Mouse (Mus musculus) heart, embryonic 16.5 days (tissue): ENCODE measurements at regions not wholly inside any gene's neighbourhood (a gene's known extent, or its start where the extent isn't known, plus 50 kb on each side); places are given as distances from the start of the nearest gene placed in this dataset.

Experiments used
- ATAC-seq: fragments of 200-750 bp; cut with Nextera tagmentation; replicated peaks from 2 replicates; pipeline ENCODE4 v1.8.0; 2017; ENCODE audit warnings: moderate number of reproducible peaks; ENCODE audit not compliant: insufficient read depth, low FRiP score; ENCODE audit errors: extremely low read depth
- H3K27ac ChIP-seq: fragments of 300-500 bp; sonication (generic); 2 replicates; pipeline ENCODE4 v1.5.1; 2014; ENCODE audit warnings: mild to moderate bottlenecking, low read length, control low read depth, moderate library complexity
- H3K27me3 ChIP-seq: fragments of 300-500 bp; sonication (generic); 2 replicates; pipeline ENCODE4 v1.6.1; 2014; ENCODE audit warnings: low read length, mixed read lengths; ENCODE audit not compliant: control insufficient read depth, insufficient read depth
- H3K36me3 ChIP-seq: fragments of 300-500 bp; sonication (generic); 2 replicates; pipeline ENCODE4 v1.6.1; 2014; ENCODE audit not compliant: control insufficient read depth, insufficient read depth
- H3K4me1 ChIP-seq: fragments of 300-500 bp; sonication (generic); 2 replicates; pipeline ENCODE4 v1.6.1; 2014; ENCODE audit warnings: low read length, mixed read lengths; ENCODE audit not compliant: control insufficient read depth, insufficient read depth
- H3K4me2 ChIP-seq: fragments of 300-500 bp; sonication (generic); 2 replicates; pipeline ENCODE4 v1.6.1; 2014; ENCODE audit warnings: low read depth, mild to moderate bottlenecking, control low read depth, low read length
- H3K4me3 ChIP-seq: fragments of 300-500 bp; sonication (generic); 2 replicates; pipeline ENCODE4 v1.5.1; 2014; ENCODE audit warnings: mild to moderate bottlenecking, control low read depth, low read length
- H3K9ac ChIP-seq: fragments of 300-500 bp; sonication (generic); 2 replicates; pipeline ENCODE4 v1.6.1; 2014; ENCODE audit warnings: low read length, control low read depth
- H3K9me3 ChIP-seq: fragments of 300-500 bp; sonication (generic); replicated peaks from 2 replicates; pipeline ENCODE4 v1.6.1; 2016; ENCODE audit warnings: low read length; ENCODE audit not compliant: control insufficient read depth
- WGBS: fragments of 180-500 bp; shearing (Covaris S2); extraction: QIAGEN DNeasy Blood & Tissue Kit; methylation state at CpG from one replicate; pipeline ENCODE4 v1.1.7; 2014; 5-methylcytosine and 5-hydroxymethylcytosine counted together

- H3K9ac ChIP-seq, result no peak overlapping the region
- no peaks in the 10 kb centered on the region for H3K4me1 ChIP-seq
- no peaks in the 10 kb centered on the region for H3K27me3 ChIP-seq
- no peak for ATAC-seq
- H3K4me2 ChIP-seq, result no peak overlapping the region
- no peaks in the 10 kb centered on the region for H3K36me3 ChIP-seq
- H3K9me3 ChIP-seq, result no peaks in the 10 kb centered on the region
- no peak overlapping the region for H3K4me3 ChIP-seq
- no peak overlapping the region for H3K27ac ChIP-seq
- WGBS, result 78% methylated on average over 1 of the region's 1 CpGs
These were observed 415.4 kb downstream of the Mtx2 start for GRCm38 (mm10) chr2:75240976-75241375.

GRCm38 (mm10) chr2:75244311-75245033 lies 414.6 kb upstream of the Hnrnpa3 start:
- Histone ChIP-seq H3K9ac (no peak overlapping the region), H3K4me1 (no peaks in the 10 kb centered on the region), H3K27me3 (no peaks in the 10 kb centered on the region), H3K36me3 (no peaks in the 10 kb centered on the region), H3K4me2 (peak overlapping the region; percentile 31), H3K27ac (peak overlapping the region; percentile 7; the same call in 1 of the 2 replicates), H3K9me3 (no peaks in the 10 kb centered on the region), H3K4me3 (no peak overlapping the region)
- 0 out of 2 replicates have a peak, but pooled peaks have one; percentile 41 for ATAC-seq
- 52% methylated on average over 17 of the region's 17 CpGs for WGBS

GRCm38 (mm10) chr2:75245256-75245655 lies 413.8 kb upstream of the Hnrnpa3 start:
- WGBS, result 83% methylated on average over 6 of the region's 6 CpGs
- Histone ChIP-seq H3K27me3 (no peaks in the 10 kb centered on the region), H3K4me1 (no peaks in the 10 kb centered on the region), H3K4me2 (no peak overlapping the region), H3K9me3 (no peaks in the 10 kb centered on the region), H3K27ac (no peak overlapping the region), H3K36me3 (no peaks in the 10 kb centered on the region), H3K9ac (no peak overlapping the region), H3K4me3 (no peak overlapping the region)
- no peak for ATAC-seq

- H3K36me3 ChIP-seq, result no peaks in the 10 kb centered on the region
- no peak for ATAC-seq
- H3K4me2 ChIP-seq, result no peak overlapping the region
- H3K9ac ChIP-seq, result no peak overlapping the region
- H3K4me1 ChIP-seq, result no peaks in the 10 kb centered on the region
- H3K27ac ChIP-seq, result no peak overlapping the region
- WGBS, result 70% methylated on average over 5 of the region's 5 CpGs
- no peak overlapping the region for H3K4me3 ChIP-seq
- no peaks in the 10 kb centered on the region for H3K9me3 ChIP-seq
- no peaks in the 10 kb centered on the region for H3K27me3 ChIP-seq
These were observed 413.4 kb upstream of the Hnrnpa3 start for GRCm38 (mm10) chr2:75245662-75246061.

- Histone ChIP-seq H3K4me1 (no peaks in the 10 kb centered on the region), H3K27ac (no peak overlapping the region), H3K9me3 (no peaks in the 10 kb centered on the region), H3K27me3 (no peaks in the 10 kb centered on the region), H3K4me3 (no peak overlapping the region), H3K9ac (no peak overlapping the region), H3K4me2 (peak overlapping the region; percentile 40), H3K36me3 (no peaks in the 10 kb centered on the region)
- 31% methylated on average over 12 of the region's 12 CpGs for WGBS
- peak; percentile 63 for ATAC-seq
These were observed 412.8 kb upstream of the Hnrnpa3 start for GRCm38 (mm10) chr2:75246082-75246743.

GRCm38 (mm10) chr2:75248251-75248650 lies 410.8 kb upstream of the Hnrnpa3 start:
- H3K36me3 ChIP-seq, result no peaks in the 10 kb centered on the region
- 47% methylated on average over 5 of the region's 5 CpGs for WGBS
- H3K27me3 ChIP-seq, result no peaks in the 10 kb centered on the region
- no peak overlapping the region for H3K9ac ChIP-seq
- no peaks in the 10 kb centered on the region for H3K4me1 ChIP-seq
- H3K9me3 ChIP-seq, result no peaks in the 10 kb centered on the region
- no peak overlapping the region for H3K4me3 ChIP-seq
- ATAC-seq, result no peak
- no peak overlapping the region for H3K4me2 ChIP-seq
- H3K27ac ChIP-seq, result no peak overlapping the region

- no peaks in the 10 kb centered on the region for H3K9me3 ChIP-seq
- H3K27ac ChIP-seq, result no peak overlapping the region
- no peaks in the 10 kb centered on the region for H3K4me1 ChIP-seq
- no peak overlapping the region for H3K4me3 ChIP-seq
- no peak overlapping the region for H3K4me2 ChIP-seq
- no peak for ATAC-seq
- 87% methylated on average over 1 of the region's 1 CpGs for WGBS
- no peaks in the 10 kb centered on the region for H3K27me3 ChIP-seq
- H3K9ac ChIP-seq, result no peak overlapping the region
- no peaks in the 10 kb centered on the region for H3K36me3 ChIP-seq
These were observed 408.6 kb upstream of the Hnrnpa3 start for GRCm38 (mm10) chr2:75250507-75250906.

GRCm38 (mm10) chr2:75252829-75253228 lies 406.2 kb upstream of the Hnrnpa3 start:
- no peak overlapping the region for H3K4me2 ChIP-seq
- 82% methylated on average over 8 of the region's 8 CpGs for WGBS
- H3K36me3 ChIP-seq, result no peaks in the 10 kb centered on the region
- H3K9ac ChIP-seq, result no peak overlapping the region
- ATAC-seq, result no peak
- no peaks in the 10 kb centered on the region for H3K27me3 ChIP-seq
- no peaks in the 10 kb centered on the region for H3K9me3 ChIP-seq
- H3K27ac ChIP-seq, result no peak overlapping the region
- H3K4me3 ChIP-seq, result no peak overlapping the region
- no peaks in the 10 kb centered on the region for H3K4me1 ChIP-seq

- ATAC-seq, result no peak
- WGBS, result 72% methylated on average over 7 of the region's 7 CpGs
- no peak overlapping the region for H3K9ac ChIP-seq
These were observed 393.8 kb upstream of the Hnrnpa3 start for GRCm38 (mm10) chr2:75265218-75265617.

More at GRCm38 (mm10) chr2:75265218-75265617, 393.8 kb upstream of the Hnrnpa3 start:
- Histone ChIP-seq H3K4me2 (no peak overlapping the region), H3K36me3 (no peaks in the 10 kb centered on the region), H3K27me3 (no peaks in the 10 kb centered on the region), H3K4me1 (no peaks in the 10 kb centered on the region), H3K9me3 (no peaks in the 10 kb centered on the region), H3K27ac (no peak overlapping the region), H3K4me3 (no peak overlapping the region)
